Mouse (Mus musculus): Measurements from ENCODE around the gene Saxo1. TPM values are rescaled to one million over a fixed set of nuclear protein-coding genes. Genes with fewer than 3 reads are reported as not detected.

Gene Saxo1
- total RNA-seq (2012; rRNA removed) (not detected in 2 replicates), polyA plus RNA-seq (2012; ENCODE audit: insufficient read depth in 1 of 2, insufficient read length in 2 of 2, low read depth in 1 of 2, low replicate concordance in 2 of 2, missing spikeins in 1 of 2) (not detected)

- Histone ChIP-seq H3K4me1 (ENCODE audit: control insufficient read depth in 1 of 2, insufficient read depth in 2 of 2, low read length in 2 of 2) (no peaks in the 10 kb centered on the region; a peak in 1 of 4 replicates), H3K4me3 (ENCODE audit: control insufficient read depth in 1 of 2, insufficient read depth in 1 of 2, low read depth in 2 of 2, low read length in 2 of 2) (no peak within 1 kb of the TSS), H3K27me3 (ENCODE audit: control insufficient read depth in 1 of 2, insufficient read depth in 2 of 2, low read length in 2 of 2) (no peaks in the 10 kb centered on the region; a peak in 1 of 4 replicates), H3K9ac (ENCODE audit: control insufficient read depth, low read depth, low read length, poor library complexity, severe bottlenecking) (no peak within 1 kb of the TSS), H3K79me2 (ENCODE audit: control insufficient read depth, insufficient read depth, low read length, poor library complexity) (no peaks in the 10 kb centered on the region), H3K9me3 (replicated peaks; ENCODE audit: insufficient read depth, low read length) (no peaks in the 10 kb centered on the region), H3K36me3 (ENCODE audit: control insufficient read depth in 1 of 2, insufficient read depth in 2 of 2, low read length in 2 of 2) (peaks cover 0 to 3% of the 10 kb centered on the region in 2 experiments; a peak in 1 of 4 replicates), H3K27ac (ENCODE audit: control insufficient read depth, low read depth, low read length) (no peak within 1 kb of the TSS)
- no peak for DNase-seq (ENCODE audit: low read depth, low spot score)
- TF ChIP-seq MEF2A (IDR thresholded peaks at IDR 0.05; ENCODE audit: extremely low read depth, insufficient replicate concordance, low read depth, low read length, poor library complexity, severe bottlenecking) (no peak), ZC3H11A (IDR thresholded peaks at IDR 0.05; ENCODE audit: low read depth, low read length) (no peak), HCFC1 (IDR thresholded peaks at IDR 0.05; ENCODE audit: low read depth, low read length) (no peak), MAZ (IDR thresholded peaks at IDR 0.05; ENCODE audit: low read depth, low read length) (no peak), ZMIZ1 (IDR thresholded peaks at IDR 0.05; ENCODE audit: low read depth, low read length) (no peak), TAL1 (IDR thresholded peaks at IDR 0.05; ENCODE audit: low read length) (no peak), TBP (IDR thresholded peaks at IDR 0.05; ENCODE audit: low read depth, low read length) (no peak), GABPA (IDR thresholded peaks at IDR 0.05; ENCODE audit: low read depth, low read length) (no peak), EP300 (IDR thresholded peaks at IDR 0.05; ENCODE audit: low read depth in 1 of 2, low read length in 2 of 2) (no peak), MAFK (IDR thresholded peaks at IDR 0.05; ENCODE audit: borderline replicate concordance, low read depth, low read length) (no peak), ELF1 (IDR thresholded peaks at IDR 0.05; ENCODE audit: low read depth, low read length) (no peak), POLR2AphosphoS5 (IDR thresholded peaks at IDR 0.05; ENCODE audit: borderline replicate concordance, low read depth, low read length) (no peak)
Observed at GRCm38 (mm10) chr4:86558228-86558627, at the start of gene Saxo1. Gene Saxo1, minus strand, starts transcription at chr4:86558328.

GRCm38 (mm10) chr4:86591304-86591703 lies 33.2 kb upstream of the Saxo1 start:
- no peaks in the 10 kb centered on the region for H3K27me3 ChIP-seq (ENCODE audit: control insufficient read depth in 1 of 2, insufficient read depth in 2 of 2, low read length in 2 of 2)
- peaks cover 0 to 15% of the 10 kb centered on the region in 2 experiments; a peak in 3 of 4 replicates for H3K4me1 ChIP-seq (ENCODE audit: control insufficient read depth in 1 of 2, insufficient read depth in 2 of 2, low read length in 2 of 2)
- H3K27ac ChIP-seq (ENCODE audit: control insufficient read depth, low read depth, low read length) = no peak overlapping the region
- no peak for TF ChIP-seq USF1 (IDR thresholded peaks at IDR 0.05; ENCODE audit: low read depth, low read length)
- TF ChIP-seq MXI1 (IDR thresholded peaks at IDR 0.05; ENCODE audit: low read depth, low read length) = peak; percentile 46; the same call in 1 of the 2 replicates
- no peak for TF ChIP-seq ZC3H11A (IDR thresholded peaks at IDR 0.05; ENCODE audit: low read depth, low read length)
- TF ChIP-seq KAT2A (conservative IDR thresholded peaks at IDR 0.05; ENCODE audit: low read depth, low read length) = 0 out of 2 replicates have a peak, but pooled peaks have one; percentile 13
- TF ChIP-seq ZMIZ1 (IDR thresholded peaks at IDR 0.05; ENCODE audit: low read depth, low read length) = no peak
- TF ChIP-seq NRF1 (IDR thresholded peaks at IDR 0.05; ENCODE audit: insufficient read depth, low read depth, low read length, poor library complexity, severe bottlenecking) = no peak
- no peak for TF ChIP-seq JUND (IDR thresholded peaks at IDR 0.05; ENCODE audit: low read depth, low read length)
- TF ChIP-seq GATA1 (IDR thresholded peaks at IDR 0.05; ENCODE audit: low read depth, low read length) = 0 out of 2 replicates have a peak, but pooled peaks have one; percentile 47
- TF ChIP-seq RAD21 (IDR thresholded peaks at IDR 0.05; ENCODE audit: low read depth, low read length) = no peak
- peak; percentile 68 to 74 for TF ChIP-seq EP300 (IDR thresholded peaks at IDR 0.05; ENCODE audit: low read depth in 1 of 2, low read length in 2 of 2)
- TF ChIP-seq NELFE (IDR thresholded peaks at IDR 0.05; ENCODE audit: low read depth, low read length) = no peak
- TF ChIP-seq POLR2AphosphoS5 (IDR thresholded peaks at IDR 0.05; ENCODE audit: borderline replicate concordance, low read depth, low read length) = no peak
- TF ChIP-seq MAZ (IDR thresholded peaks at IDR 0.05; ENCODE audit: low read depth, low read length) = no peak
- peak; percentile 46; the same call in 1 of the 2 replicates for TF ChIP-seq ETS1 (IDR thresholded peaks at IDR 0.05; ENCODE audit: low read depth, low read length)
- no peak for TF ChIP-seq GABPA (IDR thresholded peaks at IDR 0.05; ENCODE audit: low read depth, low read length)
- TF ChIP-seq MAX (IDR thresholded peaks at IDR 0.05; ENCODE audit: low read length) = no peak
- no peak for TF ChIP-seq ZKSCAN1 (IDR thresholded peaks at IDR 0.05; ENCODE audit: low read depth, low read length)
- peak; percentile 69; the same call in 1 of the 2 replicates for TF ChIP-seq TCF12 (IDR thresholded peaks at IDR 0.05; ENCODE audit: low read depth, low read length)
- TF ChIP-seq RCOR1 (IDR thresholded peaks at IDR 0.05; ENCODE audit: low read depth, low read length) = peak; percentile 16; the same call in 1 of the 2 replicates
- TF ChIP-seq TBP (IDR thresholded peaks at IDR 0.05; ENCODE audit: low read depth, low read length) = no peak
- no peak for TF ChIP-seq SMC3 (IDR thresholded peaks at IDR 0.05; ENCODE audit: low read depth, low read length)
- H3K9ac ChIP-seq (ENCODE audit: control insufficient read depth, low read depth, low read length, poor library complexity, severe bottlenecking) = no peak overlapping the region
- peaks cover 1% of the 10 kb centered on the region; the same call in 1 of the 2 replicates for H3K79me2 ChIP-seq (ENCODE audit: control insufficient read depth, insufficient read depth, low read length, poor library complexity)
- H3K36me3 ChIP-seq (ENCODE audit: control insufficient read depth in 1 of 2, insufficient read depth in 2 of 2, low read length in 2 of 2) = peaks cover 23 to 59% of the 10 kb centered on the region in 2 experiments
- no peaks in the 10 kb centered on the region for H3K9me3 ChIP-seq (replicated peaks; ENCODE audit: insufficient read depth, low read length)
- DNase-seq (ENCODE audit: low read depth, low spot score) = peak; percentile 39
- H3K4me3 ChIP-seq (ENCODE audit: control insufficient read depth in 1 of 2, insufficient read depth in 1 of 2, low read depth in 2 of 2, low read length in 2 of 2) = no peak overlapping the region

Data from MEL (cell line).